7 mouse cellular contexts compared by ENCODE assay signal in the genomic region with DNA sequence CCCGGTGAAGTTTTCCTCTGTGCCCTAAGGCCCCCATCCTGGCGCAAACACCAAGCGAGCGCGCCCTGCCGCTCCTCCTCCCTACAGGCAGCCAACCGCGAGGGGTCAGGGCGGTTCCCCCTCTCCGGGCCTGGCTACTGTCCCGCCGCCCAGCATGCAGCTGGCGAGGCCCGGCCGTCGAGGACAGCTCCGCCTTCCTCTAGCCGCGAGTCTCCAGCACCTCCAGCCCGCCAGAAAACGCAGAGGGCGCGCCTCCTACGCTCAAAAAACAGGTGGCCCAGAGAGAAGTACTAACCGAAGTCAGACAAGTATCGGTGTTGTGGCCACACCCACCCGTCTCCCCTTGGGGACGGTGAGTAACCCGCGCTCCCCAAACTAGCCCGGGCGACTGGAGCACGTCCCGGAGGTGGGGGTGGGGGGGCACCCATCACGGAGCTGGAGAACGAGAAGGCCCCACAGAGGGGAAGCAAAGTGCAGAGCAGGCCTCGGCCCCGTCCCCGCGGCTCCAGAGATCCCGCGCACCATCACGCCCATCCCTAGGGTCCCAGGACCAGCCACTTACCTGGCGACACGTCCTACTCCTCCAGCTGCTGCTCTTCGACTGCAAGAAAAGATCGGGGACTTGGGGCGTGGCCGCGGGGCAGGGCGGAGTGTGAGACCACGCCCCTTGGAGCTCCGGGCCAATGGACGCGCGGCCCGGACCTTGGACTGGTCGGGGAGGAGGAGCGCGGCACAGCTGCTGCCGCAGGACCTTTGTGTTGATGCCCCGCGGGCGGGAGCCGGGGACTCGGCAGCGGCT. TPM values are rescaled to one million over a fixed set of nuclear protein-coding genes. Genes with fewer than 3 reads are reported as not detected.
DNase-seq lines count a peak whose midpoint lies in the region; ATAC-seq lines count a peak whose summit lies in the region.

A gene (minus strand): TSS at position 605 of the 799 bp plus-strand sequence.

- H3K4me1 ChIP-seq in limb, embryonic 10.5 days = peaks cover 49% of the 10 kb centered on the region
- H3K4me1 ChIP-seq in midbrain, embryonic 13.5 days (replicated peaks) = peaks cover 44% of the 10 kb centered on the region

- peak within 1 kb of the TSS; percentile 70 for H3K4me3 ChIP-seq in limb, embryonic 10.5 days
- peak within 1 kb of the TSS; percentile 90 for H3K4me3 ChIP-seq in midbrain, embryonic 13.5 days (replicated peaks)

- DNase-seq in adrenal gland, adult 8-10 months = peak; percentile 93
- peak; percentile 94 for DNase-seq in embryo, embryonic 9.5 days (ENCODE audit: extremely low spot score)
- DNase-seq in gonadal fat pad, adult 2 months (ENCODE audit: low read depth) = no peak
- DNase-seq in kidney, adult 11 months = peak; percentile 95
- peak; percentile 98 for DNase-seq in limb, embryonic 10.5 days (ENCODE audit: low spot score)
- peak; percentile 96 for DNase-seq in spleen, adult 12 weeks (ENCODE audit: low spot score)

- H3K9me3 ChIP-seq in limb, embryonic 10.5 days (replicated peaks) = no peaks in the 10 kb centered on the region
- no peaks in the 10 kb centered on the region for H3K9me3 ChIP-seq in midbrain, embryonic 13.5 days

- under 1% methylated on average over 67 of the region's 67 CpGs for WGBS in limb, embryonic 10.5 days
- under 1% methylated on average over 62 of the region's 67 CpGs for WGBS in midbrain, embryonic 13.5 days

- peaks cover 15% of the 10 kb centered on the region for H3K27me3 ChIP-seq in limb, embryonic 10.5 days (ENCODE audit: low read depth, poor library complexity, severe bottlenecking)
- peaks cover 13% of the 10 kb centered on the region for H3K27me3 ChIP-seq in midbrain, embryonic 13.5 days

- peak within 1 kb of the TSS; percentile 91 for H3K4me2 ChIP-seq in midbrain, embryonic 13.5 days (replicated peaks)

- peaks cover 20% of the 10 kb centered on the region for H3K36me3 ChIP-seq in limb, embryonic 10.5 days
- H3K36me3 ChIP-seq in midbrain, embryonic 13.5 days = no peaks in the 10 kb centered on the region

- peak within 1 kb of the TSS; percentile 75 for H3K9ac ChIP-seq in midbrain, embryonic 13.5 days (replicated peaks)

- peak; percentile 88 for ATAC-seq in midbrain, embryonic 13.5 days

- peak within 1 kb of the TSS; percentile 89 for H3K27ac ChIP-seq in limb, embryonic 10.5 days
- H3K27ac ChIP-seq in midbrain, embryonic 13.5 days = peak within 1 kb of the TSS; percentile 87

RNA-seq across cellular contexts. Expression of the gene that starts here (rescaled TPM):
- 100 to 1,000 TPM in 2 of 4 experiments, 10 to 100 TPM in 2; 47.3 to 133 (median 83.9) TPM for total RNA-seq in adrenal gland, adult 8-10 months (2022)
- polyA plus RNA-seq in gonadal fat pad, adult 2 months (2012; rRNA removed) = 74.0 and 101 TPM in 2 replicates
- polyA plus RNA-seq in limb, embryonic 10.5 days (2016; fragmentation: Nextera tagmentation; extraction: Ambion mirVana) = 152 and 166 TPM in 2 replicates
- 253 and 274 TPM in 2 replicates for polyA plus RNA-seq in midbrain, embryonic 13.5 days (2015; fragmentation: Nextera tagmentation; extraction: Ambion mirVana)
